8 mouse cellular contexts compared by ENCODE assay signal in the genomic region with DNA sequence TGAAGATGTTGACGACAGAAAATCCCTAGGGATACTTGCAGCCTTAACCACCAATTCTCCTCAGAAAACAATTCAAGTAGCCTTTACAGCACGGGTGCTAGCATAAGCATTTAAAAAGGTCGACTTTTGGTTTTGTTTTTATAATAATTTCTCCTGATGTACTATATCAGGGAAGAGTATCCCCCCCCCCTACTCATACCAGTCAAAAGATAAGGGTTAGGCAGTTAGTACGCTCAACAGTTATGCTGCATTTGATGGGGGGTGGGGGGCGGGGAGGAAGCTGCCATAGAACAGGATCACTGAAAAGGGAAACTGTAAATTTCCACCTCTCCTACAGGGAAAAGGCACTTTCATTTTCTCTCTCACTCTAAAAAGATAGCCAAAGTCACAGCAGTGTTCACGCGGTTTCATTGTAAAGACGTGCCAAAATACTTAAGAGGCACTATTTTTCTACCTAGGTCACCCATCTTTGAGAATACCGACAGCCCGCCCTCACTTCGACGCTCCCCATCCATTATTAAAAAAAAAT. TPM values are rescaled to one million over a fixed set of nuclear protein-coding genes. Genes with fewer than 3 reads are reported as not detected.
DNase-seq lines count a peak whose midpoint lies in the region; ATAC-seq and TF ChIP-seq lines count a peak whose summit lies in the region.

No protein-coding gene starts in this region.

- ATAC-seq in kidney, embryonic 16.5 days (ENCODE audit: low FRiP score, low TSS enrichment) = no peak
- ATAC-seq in hindbrain, postnatal 0 days = no peak

- peak overlapping the region; percentile 81 for H3K27ac ChIP-seq in kidney, embryonic 16.5 days (ENCODE audit: low read length)
- H3K27ac ChIP-seq in brown adipose tissue, adult 24 weeks (replicated peaks; ENCODE audit: low read depth, low read length) = no peak overlapping the region
- H3K27ac ChIP-seq in hindbrain, postnatal 0 days = peak overlapping the region; percentile 96

- 5% methylated on average over 12 of the region's 12 CpGs for WGBS in kidney, embryonic 16.5 days
- 4% methylated on average over 12 of the region's 12 CpGs for WGBS in hindbrain, postnatal 0 days

- H3K4me3 ChIP-seq in kidney, embryonic 16.5 days (ENCODE audit: low read length) = peak overlapping the region; percentile 77
- peak overlapping the region; percentile 96 for H3K4me3 ChIP-seq in brown adipose tissue, adult 24 weeks (ENCODE audit: insufficient read depth, low read depth, low read length)
- H3K4me3 ChIP-seq in hindbrain, postnatal 0 days (ENCODE audit: low read length) = peak overlapping the region; percentile 83
- peak overlapping the region; percentile 90 for H3K4me3 ChIP-seq in myocyte

- no peaks in the 10 kb centered on the region for H3K36me3 ChIP-seq in kidney, embryonic 16.5 days (ENCODE audit: insufficient read depth, low read length)
- no peaks in the 10 kb centered on the region; the same call in 1 of the 2 replicates for H3K36me3 ChIP-seq in hindbrain, postnatal 0 days (ENCODE audit: insufficient read depth, low read length)
- no peaks in the 10 kb centered on the region for H3K36me3 ChIP-seq in myocyte (ENCODE audit: control insufficient read depth, insufficient read depth)

- 0 out of 2 replicates have a peak, but pooled peaks have one; percentile 0 for TF ChIP-seq CTCF in hindbrain, postnatal 0 days (IDR thresholded peaks at IDR 0.05; ENCODE audit: low read depth)

- no peak for DNase-seq in kidney, adult 8-10 months
- no peak for DNase-seq in hindbrain, postnatal 0 days (ENCODE audit: low spot score)
- DNase-seq in right cerebral cortex, postnatal 10 days (ENCODE audit: low spot score in 2 of 2) = no peak
- DNase-seq in layer of hippocampus, postnatal 10 days (ENCODE audit: low spot score in 2 of 2) = no peak
- DNase-seq in right cerebral cortex, postnatal 14 days = no peak

- peak overlapping the region; percentile 76 for H3K9ac ChIP-seq in kidney, embryonic 16.5 days (replicated peaks; ENCODE audit: low read length)
- H3K9ac ChIP-seq in hindbrain, postnatal 0 days (replicated peaks; ENCODE audit: low read length) = peak overlapping the region; percentile 87

- peak overlapping the region; percentile 29 for H3ac ChIP-seq in myocyte (ENCODE audit: control insufficient read depth, insufficient read length)

- H3K27me3 ChIP-seq in kidney, embryonic 16.5 days (ENCODE audit: insufficient read depth, low read length) = peaks cover 3% of the 10 kb centered on the region; the same call in 1 of the 2 replicates
- no peaks in the 10 kb centered on the region for H3K27me3 ChIP-seq in hindbrain, postnatal 0 days (ENCODE audit: insufficient read depth, low read length)
- no peaks in the 10 kb centered on the region for H3K27me3 ChIP-seq in myocyte (ENCODE audit: control insufficient read depth, insufficient read depth, insufficient read length)

- TF ChIP-seq POLR2A in myocyte (IDR thresholded peaks at IDR 0.05; ENCODE audit: insufficient read length, low read depth) = no peak

- 0 out of 2 replicates have a peak, but pooled peaks cover 3% of the 10 kb centered on the region for H3K4me1 ChIP-seq in kidney, embryonic 16.5 days (ENCODE audit: insufficient read depth, low read length)
- 0 out of 2 replicates have a peak, but pooled peaks cover 3% of the 10 kb centered on the region for H3K4me1 ChIP-seq in brown adipose tissue, adult 24 weeks (ENCODE audit: control insufficient read depth, insufficient read depth, insufficient read length, low read length)
- peaks cover 4% of the 10 kb centered on the region; the same call in 1 of the 2 replicates for H3K4me1 ChIP-seq in hindbrain, postnatal 0 days (ENCODE audit: insufficient read depth, low read length)

- peaks cover 34% of the 10 kb centered on the region for H3K79me2 ChIP-seq in myocyte (ENCODE audit: control insufficient read depth, insufficient read depth)

- no peaks in the 10 kb centered on the region for H3K9me3 ChIP-seq in kidney, embryonic 16.5 days (ENCODE audit: low read length)
- no peaks in the 10 kb centered on the region for H3K9me3 ChIP-seq in hindbrain, postnatal 0 days (ENCODE audit: low read length)

- H3K4me2 ChIP-seq in kidney, embryonic 16.5 days (replicated peaks; ENCODE audit: low read depth, low read length) = peak overlapping the region; percentile 92
- peak overlapping the region; percentile 69 for H3K4me2 ChIP-seq in hindbrain, postnatal 0 days (ENCODE audit: low read depth, low read length)
- peak overlapping the region; percentile 85 for H3K4me2 ChIP-seq in myocyte (ENCODE audit: low read depth)

TF ChIP-seq in myocyte, 11 proteins besides CTCF, POLR2A, EP300 and RAD21:
- TF ChIP-seq CEBPB (IDR thresholded peaks at IDR 0.05; ENCODE audit: insufficient read depth, poor library complexity, severe bottlenecking) (no peak), TCF3 (IDR thresholded peaks at IDR 0.05; ENCODE audit: insufficient read length, low read depth) (no peak)

RNA-seq across cellular contexts. Expression of a gene that starts 1.4 kb away (rescaled TPM):
- 19.6 and 22.3 TPM in 2 replicates for polyA plus RNA-seq in kidney, embryonic 16.5 days (2015; fragmentation: Nextera tagmentation; extraction: Ambion mirVana)
- 2.8 and 4.0 TPM in 2 replicates for polyA plus RNA-seq in brown adipose tissue, adult 24 weeks (2012; ENCODE audit: insufficient read depth, insufficient read length, missing spikeins)
- total RNA-seq in hindbrain, postnatal 0 days (2014; rRNA removed) = 142 and 149 TPM in 2 replicates
- 318 and 348 TPM in 2 replicates for polyA plus RNA-seq in hindbrain, postnatal 0 days (2015; fragmentation: Nextera tagmentation; extraction: Ambion mirVana)
- 32.2 TPM for polyA plus RNA-seq in myocyte (2012; fragmentation: generic; extraction: Trizol)
- total RNA-seq in layer of hippocampus, postnatal 10 days (2021) = 100 to 1,000 TPM; 525 to 547 TPM

RNA-seq across cellular contexts. Expression of a gene that starts 30.3 kb away (rescaled TPM):
- 54.4 and 56.2 TPM in 2 replicates for polyA plus RNA-seq in kidney, embryonic 16.5 days (2015; fragmentation: Nextera tagmentation; extraction: Ambion mirVana)
- 4.9 and 5.9 TPM in 2 replicates for polyA plus RNA-seq in brown adipose tissue, adult 24 weeks (2012; ENCODE audit: insufficient read depth, insufficient read length, missing spikeins)
- 49.8 and 52.7 TPM in 2 replicates for total RNA-seq in hindbrain, postnatal 0 days (2014; rRNA removed)
- polyA plus RNA-seq in hindbrain, postnatal 0 days (2015; fragmentation: Nextera tagmentation; extraction: Ambion mirVana) = 20.8 and 23.5 TPM in 2 replicates
- polyA plus RNA-seq in myocyte (2012; fragmentation: generic; extraction: Trizol) = 204 TPM
- 10 to 100 TPM; 22.6 to 26.3 TPM for total RNA-seq in layer of hippocampus, postnatal 10 days (2021)
